Mouse (Mus musculus) ES-E14 (cell line): ENCODE results near the gene S1pr5.

Experiments used
- CHD2 ChIP-seq: IDR thresholded peaks from 2 replicates; pipeline ENCODE4 v1.6.1; 2014; ENCODE audit warnings: mild to moderate bottlenecking, low read depth, low read length, inconsistent platforms
- ZC3H11A ChIP-seq: IDR thresholded peaks from 2 replicates; pipeline ENCODE4 v1.6.1; 2012; ENCODE audit warnings: low read depth, mild to moderate bottlenecking, inconsistent platforms, low read length, borderline replicate concordance
- ZNF384 ChIP-seq: IDR thresholded peaks from 2 replicates; pipeline ENCODE4 v1.6.1; 2012; ENCODE audit warnings: low read depth, low read length, inconsistent platforms

GRCm38 (mm10) chr9:21277776-21278175 lies 29.5 kb upstream of the S1pr5 start:
- no peak for TF ChIP-seq ZC3H11A
- no peak for TF ChIP-seq CHD2
- TF ChIP-seq ZNF384: no peak
